In genomic region chr11:118738855-118739832, GRCm38 (mm10) we compare ENCODE assay signal across 8 mouse cellular contexts.
DNase-seq lines count a peak whose midpoint lies in the region; ATAC-seq and TF ChIP-seq lines count a peak whose summit lies in the region.

No protein-coding gene starts in this region.

- H3K27me3 ChIP-seq in forebrain, embryonic 14.5 days (replicated peaks; ENCODE audit: control insufficient read depth, insufficient read depth, low read length) = no peaks in the 10 kb centered on the region
- H3K27me3 ChIP-seq in liver, embryonic 14.5 days (ENCODE audit: control insufficient read depth, insufficient read depth, low read length) = no peaks in the 10 kb centered on the region
- no peaks in the 10 kb centered on the region for H3K27me3 ChIP-seq in neural tube, embryonic 14.5 days (ENCODE audit: control insufficient read depth, insufficient read depth, low read length)

- no peak for TF ChIP-seq EP300 in liver, embryonic 14.5 days (IDR thresholded peaks at IDR 0.05; ENCODE audit: low read depth)

- intact Hi-C loops in heart, postnatal 25 days (cut with DNase I) = loop anchor here (1.0 kb wide), 1 partner anchor 91 kb away; no protein-coding TSS in a partner anchor

- H3K27ac ChIP-seq in forebrain, embryonic 14.5 days (ENCODE audit: low read depth, low read length) = peak overlapping the region; percentile 65; the same call in 1 of the 2 replicates
- no peak overlapping the region for H3K27ac ChIP-seq in liver, embryonic 14.5 days
- H3K27ac ChIP-seq in neural tube, embryonic 14.5 days (ENCODE audit: low read depth, low read length) = peak overlapping the region; percentile 40; the same call in 1 of the 2 replicates

- peak; percentile 87 for DNase-seq in ES-CJ7 (ENCODE audit: low read depth, low spot score)
- DNase-seq in cerebellum, adult 11-12 months = peak; percentile 81
- DNase-seq in forebrain, embryonic 14.5 days (ENCODE audit: low spot score) = peak; percentile 93
- DNase-seq in heart, postnatal 25 days (ENCODE audit: low spot score) = peak; percentile 40
- peak; percentile 86 to 89 for DNase-seq in kidney, postnatal 4 days
- peak; percentile 26 to 41 (median 35) for DNase-seq in liver, embryonic 14.5 days (ENCODE audit: low read depth in 3 of 3, low spot score in 3 of 3)
- DNase-seq in testis, postnatal 14 days (ENCODE audit: low spot score) = peak; percentile 79

- ATAC-seq in forebrain, embryonic 14.5 days = peak; percentile 65
- no peak for ATAC-seq in liver, embryonic 14.5 days (ENCODE audit: insufficient read depth)
- ATAC-seq in neural tube, embryonic 14.5 days (ENCODE audit: low read depth) = peak; percentile 44

- no peak overlapping the region for H3K4me3 ChIP-seq in forebrain, embryonic 14.5 days (ENCODE audit: low read depth, low read length)
- H3K4me3 ChIP-seq in liver, embryonic 14.5 days (ENCODE audit: insufficient read depth in 1 of 2, low read depth in 2 of 2, low read length in 2 of 2) = no peak overlapping the region
- H3K4me3 ChIP-seq in neural tube, embryonic 14.5 days (ENCODE audit: low read depth, low read length) = no peak overlapping the region

- no peaks in the 10 kb centered on the region for H3K9me3 ChIP-seq in forebrain, embryonic 14.5 days (replicated peaks; ENCODE audit: control insufficient read depth, low read length)
- H3K9me3 ChIP-seq in liver, embryonic 14.5 days (ENCODE audit: control insufficient read depth, low read length) = no peaks in the 10 kb centered on the region
- H3K9me3 ChIP-seq in neural tube, embryonic 14.5 days (ENCODE audit: control insufficient read depth, low read length) = no peaks in the 10 kb centered on the region

- peak overlapping the region; percentile 40 for H3K4me2 ChIP-seq in forebrain, embryonic 14.5 days (ENCODE audit: low read length)
- H3K4me2 ChIP-seq in liver, embryonic 14.5 days (ENCODE audit: low read depth) = no peak overlapping the region
- H3K4me2 ChIP-seq in neural tube, embryonic 14.5 days (ENCODE audit: low read depth, low read length) = no peak overlapping the region

- no peaks in the 10 kb centered on the region for H3K36me3 ChIP-seq in forebrain, embryonic 14.5 days (ENCODE audit: control insufficient read depth, insufficient read depth, low read length)
- no peaks in the 10 kb centered on the region for H3K36me3 ChIP-seq in liver, embryonic 14.5 days (replicated peaks; ENCODE audit: control insufficient read depth, insufficient read depth, low read depth)
- H3K36me3 ChIP-seq in neural tube, embryonic 14.5 days (ENCODE audit: control insufficient read depth, insufficient read depth, low read length) = no peaks in the 10 kb centered on the region

- H3K4me1 ChIP-seq in forebrain, embryonic 14.5 days (ENCODE audit: control insufficient read depth, insufficient read depth, low read length) = peaks cover 28% of the 10 kb centered on the region
- H3K4me1 ChIP-seq in liver, embryonic 14.5 days (replicated peaks; ENCODE audit: control insufficient read depth in 2 of 2, insufficient read depth in 2 of 2, low read length in 1 of 2) = no peaks in the 10 kb centered on the region
- peaks cover 24% of the 10 kb centered on the region for H3K4me1 ChIP-seq in neural tube, embryonic 14.5 days (ENCODE audit: control insufficient read depth, insufficient read depth, low read length)

- WGBS in forebrain, embryonic 14.5 days = 8% methylated on average over 23 of the region's 23 CpGs
- 10% methylated on average over 23 of the region's 23 CpGs for WGBS in liver, embryonic 14.5 days (ENCODE audit: insufficient replicate concordance)
- 6% methylated on average over 23 of the region's 23 CpGs for WGBS in neural tube, embryonic 14.5 days

- peak; percentile 95 for TF ChIP-seq CTCF in liver, embryonic 14.5 days (IDR thresholded peaks at IDR 0.05; ENCODE audit: low read depth)

- H3K9ac ChIP-seq in forebrain, embryonic 14.5 days (ENCODE audit: low read length) = peak overlapping the region; percentile 25; the same call in 1 of the 2 replicates
- H3K9ac ChIP-seq in liver, embryonic 14.5 days (replicated peaks) = no peak overlapping the region
- no peak overlapping the region for H3K9ac ChIP-seq in neural tube, embryonic 14.5 days (replicated peaks; ENCODE audit: low read depth, low read length)

Comparison
In these comparisons a context has a peak if more than half of its experiments do, and no peak if none do; other contexts are left out.
1. DNase-seq: peak in every context shown above with its lines; median percentile 93 in forebrain, embryonic 14.5 days; 88 in kidney, postnatal 4 days; 87 in ES-CJ7; 81 in cerebellum, adult 11-12 months; 79 in testis, postnatal 14 days; 40 in heart, postnatal 25 days; 35 in liver, embryonic 14.5 days.